Mouse (Mus musculus) lung, embryonic 14.5 days (tissue): Measurements from ENCODE around the gene Edil3. TPM values are rescaled to one million over a fixed set of nuclear protein-coding genes. Genes with fewer than 3 reads are reported as not detected.
A peak's percentile ranks its signal among the peaks of the same experiment; 100 is the strongest.

Experiments
- ATAC-seq: fragments of 200-750 bp; cut with Nextera tagmentation; 2 replicates; pipeline ENCODE4 v1.8.0; 2017; ENCODE audit warnings: mild to moderate bottlenecking, moderate TSS enrichment, moderate library complexity; ENCODE audit not compliant: insufficient read depth
- DNase-seq: peaks from one replicate; pipeline ENCODE4 v3.0.0-alpha.2; 2015
- H3K27ac ChIP-seq: fragments of 300-500 bp; sonication (generic); 2 replicates; pipeline ENCODE4 v1.5.1; 2014; ENCODE audit warnings: low read depth, mild to moderate bottlenecking, moderate library complexity
- H3K27me3 ChIP-seq: fragments of 300-500 bp; sonication (generic); 2 replicates; pipeline ENCODE4 v1.6.1; 2014; ENCODE audit warnings: low read length, control low read depth; ENCODE audit not compliant: insufficient read depth
- H3K36me3 ChIP-seq: fragments of 300-500 bp; sonication (generic); 2 replicates; pipeline ENCODE4 v1.6.1; 2014; ENCODE audit warnings: control low read depth; ENCODE audit not compliant: insufficient read depth
- H3K4me1 ChIP-seq: fragments of 300-500 bp; sonication (generic); 2 replicates; pipeline ENCODE4 v1.6.1; 2014; ENCODE audit warnings: antibody characterized with exemption, control low read depth; ENCODE audit not compliant: insufficient read depth
- H3K4me2 ChIP-seq: fragments of 300-500 bp; sonication (generic); 2 replicates; pipeline ENCODE4 v1.6.1; 2014; ENCODE audit warnings: mild to moderate bottlenecking
- H3K4me3 ChIP-seq: fragments of 300-500 bp; sonication (generic); 2 replicates; pipeline ENCODE4 v1.5.1; 2014; ENCODE audit warnings: low read depth, low read length
- H3K9ac ChIP-seq: fragments of 300-500 bp; sonication (generic); 2 replicates; pipeline ENCODE4 v1.6.1; 2014
- H3K9me3 ChIP-seq: fragments of 300-500 bp; sonication (generic); 2 replicates; pipeline ENCODE4 v1.6.1; 2016; ENCODE audit warnings: low read depth, low read length, control low read depth
- CTCF ChIP-seq: IDR thresholded peaks from 2 replicates; pipeline ENCODE4 v1.5.1; 2016; ENCODE audit warnings: antibody characterized with exemption, low read depth
- WGBS: fragments of 180-500 bp; shearing (Covaris S2); extraction: QIAGEN DNeasy Blood & Tissue Kit; methylation state at CpG from one replicate; pipeline ENCODE4 v1.1.7; 2014; 5-methylcytosine and 5-hydroxymethylcytosine counted together
- polyA plus RNA-seq: library from polyadenylated mRNA; unstranded; fragments of >200 nt; fragmentation: Nextera tagmentation; extraction: Ambion mirVana; gene quantifications from 2 replicates; pipeline ENCODE4 v1.2.1, GENCODE M21; 2014

Gene Edil3
- polyA plus RNA-seq, 1 experiment from 2014 or later, result 8.9 TPM

GRCm38 (mm10) chr13:88822332-88822895 lies 1.1 kb downstream of the Edil3 start:
- no peaks in the 10 kb centered on the region for H3K9me3 ChIP-seq
- peak overlapping the region; percentile 98 for H3K4me2 ChIP-seq
- no peak overlapping the region for H3K27ac ChIP-seq
- 0 out of 2 replicates have a peak overlapping the region, but pooled peaks have one; percentile 70 for H3K9ac ChIP-seq
- DNase-seq (peak; percentile 19), ATAC-seq (no peak)
- H3K4me1 ChIP-seq, result no peaks in the 10 kb centered on the region
- H3K4me3 ChIP-seq, result peak overlapping the region; percentile 64
- WGBS, result 15% methylated on average over 10 of the region's 10 CpGs
- no peak for TF ChIP-seq CTCF
- H3K27me3 ChIP-seq, result peaks cover 3% of the 10 kb centered on the region; the same call in 1 of the 2 replicates
- H3K36me3 ChIP-seq, result no peaks in the 10 kb centered on the region

GRCm38 (mm10) chr13:88822976-88823521 lies 1.8 kb downstream of the Edil3 start:
- 15% methylated on average over 10 of the region's 10 CpGs for WGBS
- Histone ChIP-seq H3K4me1 (no peaks in the 10 kb centered on the region), H3K4me2 (peak overlapping the region; percentile 98), H3K9me3 (no peaks in the 10 kb centered on the region), H3K9ac (no peak overlapping the region), H3K27ac (no peak overlapping the region), H3K27me3 (peaks cover 3% of the 10 kb centered on the region; the same call in 1 of the 2 replicates), H3K36me3 (no peaks in the 10 kb centered on the region), H3K4me3 (peak overlapping the region; percentile 64)
- DNase-seq, result no peak
- no peak for TF ChIP-seq CTCF
- no peak for ATAC-seq

- DNase-seq (peak; percentile 67), ATAC-seq (peak; percentile 50; the same call in 1 of the 2 replicates)
- H3K4me2 ChIP-seq, result peak overlapping the region; percentile 98
- TF ChIP-seq CTCF, result no peak
- no peaks in the 10 kb centered on the region for H3K9me3 ChIP-seq
- no peaks in the 10 kb centered on the region for H3K4me1 ChIP-seq
- H3K4me3 ChIP-seq, result peak overlapping the region; percentile 64
- no peak overlapping the region for H3K27ac ChIP-seq
- peaks cover 3% of the 10 kb centered on the region; the same call in 1 of the 2 replicates for H3K27me3 ChIP-seq
- peak overlapping the region; percentile 43 for H3K9ac ChIP-seq
- WGBS, result 1% methylated on average over 25 of the region's 25 CpGs
- no peaks in the 10 kb centered on the region for H3K36me3 ChIP-seq
Observed at GRCm38 (mm10) chr13:88823522-88824419, 2.5 kb downstream of the Edil3 start.

GRCm38 (mm10) chr13:88824441-88824840 lies 3.2 kb downstream of the Edil3 start:
- H3K4me3 ChIP-seq, result no peak overlapping the region
- 29% methylated on average over 4 of the region's 4 CpGs for WGBS
- ATAC-seq, result no peak

GRCm38 (mm10) chr13:88828362-88828761 lies 7.1 kb downstream of the Edil3 start:
- Histone ChIP-seq H3K4me1 (no peaks in the 10 kb centered on the region), H3K9ac (no peak overlapping the region), H3K4me2 (peak overlapping the region; percentile 46), H3K27ac (no peak overlapping the region), H3K9me3 (no peaks in the 10 kb centered on the region), H3K27me3 (no peaks in the 10 kb centered on the region), H3K4me3 (no peak overlapping the region), H3K36me3 (no peaks in the 10 kb centered on the region)
- DNase-seq, result peak; percentile 49
- TF ChIP-seq CTCF, result no peak
- ATAC-seq, result peak; percentile 59; the same call in 1 of the 2 replicates
- 20% methylated on average over 10 of the region's 10 CpGs for WGBS

More at GRCm38 (mm10) chr13:88824441-88824840, 3.2 kb downstream of the Edil3 start:
- DNase-seq, result peak; percentile 7
- no peak for TF ChIP-seq CTCF
- Histone ChIP-seq H3K4me2 (peak overlapping the region; percentile 98), H3K27me3 (peaks cover 3% of the 10 kb centered on the region; the same call in 1 of the 2 replicates), H3K9ac (no peak overlapping the region), H3K27ac (no peak overlapping the region), H3K9me3 (no peaks in the 10 kb centered on the region), H3K36me3 (no peaks in the 10 kb centered on the region), H3K4me1 (no peaks in the 10 kb centered on the region)

- no peaks in the 10 kb centered on the region for H3K36me3 ChIP-seq
- H3K9ac ChIP-seq, result no peak overlapping the region
- H3K4me3 ChIP-seq, result no peak overlapping the region
- H3K4me2 ChIP-seq, result no peak overlapping the region
- no peak overlapping the region for H3K27ac ChIP-seq
- H3K9me3 ChIP-seq, result no peaks in the 10 kb centered on the region
- DNase-seq (no peak), ATAC-seq (no peak)
- H3K27me3 ChIP-seq, result no peaks in the 10 kb centered on the region
- WGBS, result 65% methylated on average over 1 of the region's 1 CpGs
- H3K4me1 ChIP-seq, result no peaks in the 10 kb centered on the region
- TF ChIP-seq CTCF, result no peak
Observed at GRCm38 (mm10) chr13:88833732-88834131, 12.5 kb downstream of the Edil3 start.

GRCm38 (mm10) chr13:88849739-88850138 lies 28.5 kb downstream of the Edil3 start:
- H3K4me2 ChIP-seq, result no peak overlapping the region
- no peak for TF ChIP-seq CTCF
- 42% methylated on average over 4 of the region's 4 CpGs for whole genome bisulfite sequencing
- DNase-seq (peak; percentile 5), ATAC-seq (no peak)
- no peak overlapping the region for H3K27ac ChIP-seq
- H3K4me1 ChIP-seq, result no peaks in the 10 kb centered on the region
- no peak overlapping the region for H3K9ac ChIP-seq
- no peaks in the 10 kb centered on the region for H3K27me3 ChIP-seq
- H3K36me3 ChIP-seq, result no peaks in the 10 kb centered on the region
- H3K4me3 ChIP-seq, result no peak overlapping the region
- H3K9me3 ChIP-seq, result no peaks in the 10 kb centered on the region
